Mouse (Mus musculus): ENCODE data around the gene Dock4.
A peak's percentile ranks its signal among the peaks of the same experiment; 100 is the strongest.

- TF ChIP-seq CTCF (IDR thresholded peaks at IDR 0.05; ENCODE audit: extremely low read depth, insufficient read depth, low read length): peak; percentile 29; the same call in 1 of the 2 replicates
- no peak for TF ChIP-seq POLR2A (IDR thresholded peaks at IDR 0.05; ENCODE audit: extremely low read depth, insufficient read depth, low read length)
Measured at GRCm38 (mm10) chr12:40728373-40728772, 282.6 kb downstream of the Dock4 start.

Measured in cortical plate, adult 2 months (tissue).